Mouse (Mus musculus): Measurements from ENCODE around the gene Tpgs1. TPM values are rescaled to one million over a fixed set of nuclear protein-coding genes. Genes with fewer than 3 reads are reported as not detected.

Tpgs1 gene
- total and polyA plus RNA-seq, 3 experiments = 42.0 to 58.9 (median 42.8) TPM

DNA sequence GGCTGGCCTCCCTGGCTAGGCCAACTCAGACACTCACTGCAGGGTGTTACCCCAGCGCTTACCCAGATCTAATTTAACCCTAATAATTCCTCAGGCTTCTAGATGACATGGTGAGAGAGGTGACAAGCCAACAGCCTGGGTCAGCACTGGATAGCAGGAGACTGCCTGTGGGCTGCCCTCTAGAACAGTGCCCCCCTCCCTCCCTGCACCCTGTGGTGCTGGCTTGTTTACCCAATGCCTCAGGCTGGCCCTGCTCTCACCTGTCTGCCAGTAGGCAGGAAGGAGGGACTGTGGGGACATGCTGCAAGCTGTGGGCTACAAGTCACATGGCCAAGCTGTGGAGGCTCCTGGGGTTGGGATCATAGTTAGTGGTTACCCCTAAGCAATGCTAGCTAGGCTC lies 38.0 kb downstream of the Tpgs1 start:
- Histone ChIP-seq H3K79me2 (replicated peaks; ENCODE audit: control insufficient read depth, extremely low read depth, insufficient read depth, poor library complexity, severe bottlenecking) (peaks cover 46% of the 10 kb centered on the region), H3K9me3 (replicated peaks; ENCODE audit: low read length) (no peaks in the 10 kb centered on the region), H3K4me1 (ENCODE audit: control insufficient read depth in 1 of 2, insufficient read depth in 2 of 2) (peaks cover 21 to 33% of the 10 kb centered on the region in 2 experiments), H3K9ac (ENCODE audit: insufficient read depth, low read depth) (no peak overlapping the region), H3K27ac (ENCODE audit: insufficient read depth, low read depth) (no peak overlapping the region), H3K36me3 (replicated peaks in 1 of 2; ENCODE audit: control insufficient read depth in 1 of 2, insufficient read depth in 1 of 2, low read length in 1 of 2) (peaks cover 39 to 65% of the 10 kb centered on the region in 2 experiments), H3K27me3 (replicated peaks) (no peaks in the 10 kb centered on the region), H3K4me3 (replicated peaks in 1 of 3; ENCODE audit: low read depth in 2 of 3, low read length in 2 of 3, poor library complexity in 1 of 3) (no peak overlapping the region), H3K4me2 (ENCODE audit: insufficient read depth, low read depth, poor library complexity, severe bottlenecking) (no peak overlapping the region)
- no peak for DNase-seq (ENCODE audit: extremely low read depth)
- dilution Hi-C loops (cut with MboI; ENCODE audit: extremely low pct_ligation_motif_present, extremely low pct_unique_long_range_greater_than_20kb, low sequenced_read_pairs) (no loop called here), in situ Hi-C loops (cut with MboI; ENCODE audit: low pct_ligation_motif_present, low pct_unique_long_range_greater_than_20kb, low sequenced_read_pairs) (no loop called here)
- TF ChIP-seq CHD2 (IDR thresholded peaks at IDR 0.05; ENCODE audit: low read length) (no peak), IRF4 (IDR thresholded peaks at IDR 0.05; ENCODE audit: low read depth, low read length) (no peak), TBP (conservative IDR thresholded peaks at IDR 0.05; ENCODE audit: low read depth, low read length) (no peak), NELFE (IDR thresholded peaks at IDR 0.05; ENCODE audit: low read depth, low read length) (no peak), MYC (IDR thresholded peaks at IDR 0.05; ENCODE audit: low read depth, low read length) (no peak), GABPA (IDR thresholded peaks at IDR 0.05; ENCODE audit: insufficient replicate concordance, low read depth, low read length) (no peak), MAFK (IDR thresholded peaks at IDR 0.05; ENCODE audit: insufficient replicate concordance, low read length) (no peak), TCF12 (IDR thresholded peaks at IDR 0.05; ENCODE audit: low read depth, low read length) (no peak), E2F4 (IDR thresholded peaks at IDR 0.05; ENCODE audit: insufficient replicate concordance, low read depth, low read length) (no peak), MXI1 (IDR thresholded peaks at IDR 0.05; ENCODE audit: low read depth, low read length) (no peak), PAX5 (IDR thresholded peaks at IDR 0.05; ENCODE audit: low read length) (no peak), USF2 (conservative IDR thresholded peaks at IDR 0.05; ENCODE audit: low read depth, low read length) (no peak), ZKSCAN1 (IDR thresholded peaks at IDR 0.05; ENCODE audit: borderline replicate concordance, low read depth, low read length) (no peak), NRF1 (IDR thresholded peaks at IDR 0.05; ENCODE audit: low read depth, low read length) (no peak), RAD21 (IDR thresholded peaks at IDR 0.05; ENCODE audit: low read depth, low read length) (no peak), POLR2A (IDR thresholded peaks at IDR 0.05; ENCODE audit: low read depth, low read length) (no peak), EP300 (IDR thresholded peaks at IDR 0.05; ENCODE audit: low read length) (no peak), MAZ (IDR thresholded peaks at IDR 0.05; ENCODE audit: low read depth, low read length) (no peak), HCFC1 (IDR thresholded peaks at IDR 0.05; ENCODE audit: low read depth, low read length) (no peak)

DNA sequence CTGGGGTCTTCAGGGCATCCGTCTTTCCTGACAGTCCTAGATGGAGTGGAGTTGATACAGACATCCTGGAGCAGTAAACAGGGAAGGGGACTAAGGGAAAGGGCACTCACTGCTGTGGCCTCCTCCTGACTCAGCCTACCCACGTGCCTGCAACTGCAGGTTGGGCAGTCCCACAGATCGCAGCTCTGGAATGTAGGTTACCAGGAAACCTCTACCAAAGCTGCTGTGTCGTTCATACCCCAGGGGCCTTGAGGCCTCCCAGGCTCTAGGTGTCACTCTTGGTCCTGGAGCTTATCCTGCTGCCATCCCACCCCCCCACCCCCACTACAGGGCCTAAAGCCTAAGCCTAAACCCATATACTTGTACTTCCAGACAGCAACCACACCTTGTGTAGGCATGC lies 38.6 kb downstream of the Tpgs1 start:
- no peak overlapping the region for H3K27ac ChIP-seq (ENCODE audit: insufficient read depth, low read depth)
- no peak overlapping the region for H3K4me2 ChIP-seq (ENCODE audit: insufficient read depth, low read depth, poor library complexity, severe bottlenecking)
- H3K9ac ChIP-seq (ENCODE audit: insufficient read depth, low read depth) = no peak overlapping the region
- H3K9me3 ChIP-seq (replicated peaks; ENCODE audit: low read length) = no peaks in the 10 kb centered on the region
- no peaks in the 10 kb centered on the region for H3K27me3 ChIP-seq (replicated peaks)
- H3K36me3 ChIP-seq (replicated peaks in 1 of 2; ENCODE audit: control insufficient read depth in 1 of 2, insufficient read depth in 1 of 2, low read length in 1 of 2) = peaks cover 39 to 69% of the 10 kb centered on the region in 2 experiments
- dilution Hi-C loops (cut with MboI; ENCODE audit: extremely low pct_ligation_motif_present, extremely low pct_unique_long_range_greater_than_20kb, low sequenced_read_pairs) = no loop called here
- no peak overlapping the region for H3K4me3 ChIP-seq (replicated peaks in 1 of 3; ENCODE audit: low read depth in 2 of 3, low read length in 2 of 3, poor library complexity in 1 of 3)
- H3K79me2 ChIP-seq (replicated peaks; ENCODE audit: control insufficient read depth, extremely low read depth, insufficient read depth, poor library complexity, severe bottlenecking) = peaks cover 46% of the 10 kb centered on the region
- DNase-seq (ENCODE audit: extremely low read depth) = no peak
- no peak for TF ChIP-seq HCFC1 (IDR thresholded peaks at IDR 0.05; ENCODE audit: low read depth, low read length)
- no peak for TF ChIP-seq RAD21 (IDR thresholded peaks at IDR 0.05; ENCODE audit: low read depth, low read length)
- no peak for TF ChIP-seq EP300 (IDR thresholded peaks at IDR 0.05; ENCODE audit: low read length)
- no peak for TF ChIP-seq E2F4 (IDR thresholded peaks at IDR 0.05; ENCODE audit: insufficient replicate concordance, low read depth, low read length)
- TF ChIP-seq ZKSCAN1 (IDR thresholded peaks at IDR 0.05; ENCODE audit: borderline replicate concordance, low read depth, low read length) = no peak
- 0 out of 4 replicates have a peak, but pooled peaks of 1 of the 2 experiments have one; percentile 13 for TF ChIP-seq CTCF (conservative IDR thresholded peaks at IDR 0.05 in 1 of 2, IDR thresholded peaks at IDR 0.05 in 1 of 2; ENCODE audit: low read depth in 2 of 2, low read length in 2 of 2)
- no peak for TF ChIP-seq PAX5 (IDR thresholded peaks at IDR 0.05; ENCODE audit: low read length)
- in situ Hi-C loops (cut with MboI; ENCODE audit: low pct_ligation_motif_present, low pct_unique_long_range_greater_than_20kb, low sequenced_read_pairs) = no loop called here
- H3K4me1 ChIP-seq (ENCODE audit: control insufficient read depth in 1 of 2, insufficient read depth in 2 of 2) = peaks cover 21 to 36% of the 10 kb centered on the region in 2 experiments
